Mouse (Mus musculus) mouse embryonic stem cell (cell line): ENCODE results near the gene Fam92b.

Experiments used
- in situ Hi-C, 2 experiments: fragments of 300-500 bp; cut with MboI; formaldehyde crosslinking; loops; 1 replicate in 1 of 2; 3 replicates in 1 of 2; pipeline ENCODE4 v1.14.3; 2019 to 2020; ENCODE audit warnings: low sequenced_read_pairs in 2 of 2, low pct_unique_long_range_greater_than_20kb in 1 of 2, mixed read lengths in 1 of 2; ENCODE audit not compliant: unreplicated experiment in 1 of 2

Fam92b gene

GRCm38 (mm10) chr8:120177318-120178123, at the start of gene Fam92b:
TSS of gene Fam92b (minus strand) at chr8:120177466.
- in situ Hi-C loops = no loop called here

GRCm38 (mm10) chr8:120225421-120226151, 48.3 kb upstream of the Fam92b start:
- in situ Hi-C loops = no loop called here

- in situ Hi-C loops = no loop called here
Measured at GRCm38 (mm10) chr8:120224521-120225420, 47.5 kb upstream of the Fam92b start.

GRCm38 (mm10) chr8:120222548-120222947, 45.3 kb upstream of the Fam92b start:
- in situ Hi-C loops = no loop called here

- in situ Hi-C loops = no loop called here
Measured at GRCm38 (mm10) chr8:120216855-120217830, 39.9 kb upstream of the Fam92b start.

- in situ Hi-C loops = no loop called here
Measured at GRCm38 (mm10) chr8:120215416-120216141, 38.3 kb upstream of the Fam92b start.

- in situ Hi-C loops = no loop called here
Measured at GRCm38 (mm10) chr8:120213939-120214338, 36.7 kb upstream of the Fam92b start.

- in situ Hi-C loops = no loop called here
Measured at GRCm38 (mm10) chr8:120213229-120213628, 36.0 kb upstream of the Fam92b start.

- in situ Hi-C loops = no loop called here
Measured at GRCm38 (mm10) chr8:120212596-120212995, 35.3 kb upstream of the Fam92b start.

GRCm38 (mm10) chr8:120211345-120211744, 34.1 kb upstream of the Fam92b start:
- in situ Hi-C loops = no loop called here

- in situ Hi-C loops = no loop called here
Measured at GRCm38 (mm10) chr8:120208113-120208512, 30.8 kb upstream of the Fam92b start.

- in situ Hi-C loops = no loop called here
Measured at GRCm38 (mm10) chr8:120207364-120207763, 30.1 kb upstream of the Fam92b start.

- in situ Hi-C loops = no loop called here
Measured at GRCm38 (mm10) chr8:120205916-120206315, 28.6 kb upstream of the Fam92b start.

GRCm38 (mm10) chr8:120204736-120205360, 27.6 kb upstream of the Fam92b start:
- in situ Hi-C loops = no loop called here

GRCm38 (mm10) chr8:120202546-120202945, 25.3 kb upstream of the Fam92b start:
- in situ Hi-C loops = no loop called here

- in situ Hi-C loops = no loop called here
Measured at GRCm38 (mm10) chr8:120201351-120201750, 24.1 kb upstream of the Fam92b start.

- in situ Hi-C loops = no loop called here
Measured at GRCm38 (mm10) chr8:120192118-120192517, 14.9 kb upstream of the Fam92b start.
